Mouse (Mus musculus) layer of hippocampus, adult 6 months (tissue): ENCODE results near the gene Rbm44. TPM values are rescaled to one million over a fixed set of nuclear protein-coding genes. Genes with fewer than 3 reads are reported as not detected.

Source experiments
- long read RNA-seq, 2 experiments: library from polyadenylated mRNA; unstranded; transcript quantifications; one replicate each; pipeline ENCODE4 v2.0.0; 2019 to 2020
- polyA plus RNA-seq: library from polyadenylated mRNA; unstranded; fragments of <200 nt; fragmentation: Nextera tagmentation; gene quantifications from 2 replicates; pipeline ENCODE4 v1.2.3, GENCODE M21; 2021

Rbm44 gene
- polyA plus RNA-seq: not detected in 2 replicates
- long read RNA-seq, experiment 1: 0 reads
- long read RNA-seq, experiment 2: 0 reads

GRCm38 (mm10) chr1:91144813-91145212 is at the start of gene Rbm44:
Gene Rbm44, plus strand, starts transcription at chr1:91145089.

DNA sequence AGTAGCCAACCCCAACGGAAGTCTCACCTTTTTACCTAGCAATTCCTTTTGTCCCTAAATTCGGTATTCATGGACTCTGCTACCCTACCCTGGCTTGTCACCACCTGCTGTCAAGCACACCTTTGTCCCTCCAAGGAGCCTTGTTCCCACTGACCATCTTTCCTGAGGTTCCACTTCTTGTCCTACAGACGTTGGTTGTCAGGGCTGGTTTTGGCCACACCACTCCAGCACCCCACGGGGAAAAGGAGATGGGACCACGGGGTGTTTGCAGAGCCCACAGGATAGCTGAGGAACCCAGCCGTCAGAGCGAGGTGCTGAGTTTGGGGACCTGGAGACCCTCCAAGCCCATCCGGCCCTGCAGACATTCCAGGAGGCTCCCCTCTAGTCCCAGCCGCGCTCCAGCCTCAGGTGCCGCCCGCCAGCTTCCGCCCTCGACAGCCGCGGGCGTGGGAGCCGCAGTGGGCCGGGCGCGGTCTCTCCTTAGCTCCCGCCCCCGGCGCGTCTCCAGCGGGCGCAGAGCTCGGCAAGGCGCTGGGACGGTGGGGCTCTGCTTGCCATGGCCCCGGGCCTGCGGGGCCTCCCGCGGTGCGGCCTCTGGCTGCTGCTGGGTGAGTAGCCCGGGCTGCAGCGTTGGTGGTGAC is 34.8 kb downstream of the Rbm44 start, which contains the start of gene Ramp1:
Gene Ramp1 (plus strand): TSS at position 290 of the 641 bp plus-strand sequence.

Other genes starting within 250 kb of the Rbm44 start
- 0.90 and 1.2 TPM in 2 replicates for gene Mlph, start 230.0 kb upstream of the Rbm44 start, polyA plus RNA-seq
- not detected in 2 replicates for gene Prlh, start 192.0 kb upstream of the Rbm44 start, polyA plus RNA-seq
- not detected in 2 replicates for gene Rab17, start 175.4 kb upstream of the Rbm44 start, polyA plus RNA-seq
- gene Lrrfip1, start 146.4 kb upstream of the Rbm44 start, polyA plus RNA-seq: 53.5 and 55.1 TPM in 2 replicates
- 137 and 149 TPM in 2 replicates for gene Ramp1, start 34.7 kb downstream of the Rbm44 start, polyA plus RNA-seq
- 57.7 and 59.6 TPM in 2 replicates for gene Ube2f, start 105.2 kb downstream of the Rbm44 start, polyA plus RNA-seq
- gene Scly, start 153.2 kb downstream of the Rbm44 start, polyA plus RNA-seq: 5.5 TPM in 2 replicates
- 0.03 TPM in 1 of 2 replicates, not detected in the other for gene Espnl, start 177.0 kb downstream of the Rbm44 start, polyA plus RNA-seq
- not detected in 2 replicates for gene Klhl30, start 205.9 kb downstream of the Rbm44 start, polyA plus RNA-seq
- gene Erfe, start 221.3 kb downstream of the Rbm44 start, polyA plus RNA-seq: not detected in 2 replicates